Mouse (Mus musculus): ENCODE results near the gene Mettl17. TPM values are rescaled to one million over a fixed set of nuclear protein-coding genes. Genes with fewer than 3 reads are reported as not detected.

Mettl17 gene
- total RNA-seq, 2 experiments from 2014 or later, result 18.6 to 30.2 TPM

DNA sequence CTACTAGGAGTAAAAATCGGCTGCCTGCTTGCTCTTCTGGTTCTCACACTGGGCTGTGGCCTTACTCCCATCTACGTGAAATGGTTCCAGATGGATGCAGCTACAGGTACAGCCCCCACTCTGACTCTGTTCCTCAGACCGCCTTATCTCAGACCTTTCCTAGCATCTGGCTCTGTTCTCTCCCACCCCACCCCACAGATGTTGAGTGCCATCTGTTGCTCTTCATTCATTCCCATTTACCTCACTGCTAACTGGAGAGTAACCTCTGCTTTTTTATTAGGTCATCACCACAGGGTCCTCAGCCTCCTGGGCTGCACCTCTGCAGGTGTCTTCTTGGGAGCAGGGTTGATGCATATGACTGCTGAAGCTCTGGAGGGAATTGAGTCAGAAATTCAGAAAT lies 9.2 kb downstream of the Mettl17 start:
- no peak for DNase-seq
- intact Hi-C loops (cut with DNase I), result no loop called here

DNA sequence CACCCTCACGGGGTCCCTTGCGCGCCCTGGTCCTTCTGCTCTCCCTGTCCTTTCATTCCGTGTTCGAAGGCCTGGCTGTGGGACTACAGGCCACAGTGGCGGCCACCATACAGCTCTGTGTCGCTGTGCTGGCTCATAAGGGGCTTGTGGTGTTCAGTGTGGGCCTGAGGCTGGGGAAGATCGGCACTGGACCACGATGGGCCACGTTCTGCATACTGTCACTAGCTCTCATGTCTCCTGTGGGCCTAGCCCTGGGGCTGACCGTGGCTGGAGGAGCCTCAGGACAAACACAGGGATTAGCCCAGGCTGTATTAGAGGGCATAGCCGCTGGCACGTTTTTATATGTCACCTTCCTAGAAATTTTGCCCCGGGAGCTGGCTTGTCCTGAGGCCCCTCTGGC lies 10.4 kb downstream of the Mettl17 start:
- intact Hi-C loops (cut with DNase I), result no loop called here
- no peak for DNase-seq

DNA sequence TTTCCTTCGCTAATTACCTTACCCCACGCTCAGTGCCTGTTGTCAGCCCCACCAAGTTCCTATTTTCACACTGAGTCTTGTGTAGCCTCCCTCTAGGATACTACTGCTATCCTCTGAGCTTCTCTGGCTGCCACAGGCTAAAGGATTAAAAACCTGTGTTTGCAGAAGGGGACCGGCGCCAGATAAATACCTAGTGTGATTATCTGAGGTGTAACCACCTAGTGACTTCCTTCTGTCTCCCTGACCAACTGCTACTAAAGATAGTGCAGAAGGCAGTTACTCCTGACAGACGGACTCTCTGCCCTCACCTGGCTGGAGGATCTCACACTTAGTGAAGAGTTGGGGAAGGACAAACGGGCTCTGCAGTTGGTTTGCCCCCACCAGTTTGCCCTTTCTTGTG lies 11.4 kb downstream of the Mettl17 start:
- intact Hi-C loops (cut with DNase I), result no loop called here
- no peak for DNase-seq

DNA sequence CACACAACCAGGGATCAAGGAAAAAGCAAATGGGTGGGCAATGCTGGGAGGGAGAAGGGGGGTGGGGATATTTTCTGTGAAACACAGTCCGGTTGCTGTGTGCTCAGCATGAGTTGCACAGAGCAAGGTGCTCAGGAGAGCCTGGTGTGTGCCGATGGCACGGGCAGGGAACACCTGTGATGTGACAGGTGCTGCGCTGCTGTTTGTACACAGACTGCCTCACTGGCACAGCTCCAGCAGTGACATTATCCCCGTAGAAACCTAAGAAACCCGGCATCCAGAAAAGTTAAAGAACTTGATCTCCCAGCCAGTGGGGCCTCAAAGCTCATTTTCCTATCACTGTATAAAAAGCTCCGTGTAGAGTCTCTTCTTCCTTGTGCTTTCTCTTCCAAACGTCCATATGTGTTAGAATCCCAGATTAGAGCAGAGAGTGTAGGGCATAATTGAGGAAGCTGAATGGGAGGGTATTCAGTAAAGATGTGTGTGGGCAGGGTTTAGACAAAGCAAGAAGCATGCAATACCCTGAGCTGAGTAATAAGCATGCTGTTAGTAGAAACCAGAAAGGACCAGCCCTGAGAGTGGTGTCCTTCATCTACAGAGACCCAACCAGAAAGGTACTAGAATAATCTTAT lies 12.0 kb downstream of the Mettl17 start:
- DNase-seq, result no peak
- intact Hi-C loops (cut with DNase I), result no loop called here

DNA sequence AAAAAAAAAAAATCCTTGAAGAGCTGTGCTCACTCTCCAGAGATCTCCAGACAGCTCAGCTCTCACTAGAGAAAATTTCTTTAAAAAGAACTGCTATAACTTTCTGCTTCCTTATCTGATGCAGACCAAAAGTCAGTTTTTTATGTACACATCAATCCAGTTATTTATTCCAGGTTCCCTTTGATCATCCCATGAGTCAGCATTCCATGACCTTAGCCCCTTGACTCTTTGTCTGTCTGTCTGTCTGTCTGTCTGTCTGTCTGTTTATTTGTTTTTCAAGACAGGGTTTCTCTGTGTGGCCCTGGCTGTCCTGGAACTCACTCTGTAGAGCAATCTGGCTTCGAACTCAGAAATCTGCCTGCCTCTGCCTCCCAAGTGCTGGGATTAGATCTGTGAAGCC lies 14.7 kb downstream of the Mettl17 start:
- intact Hi-C loops (cut with DNase I), result no loop called here
- no peak for DNase-seq

DNA sequence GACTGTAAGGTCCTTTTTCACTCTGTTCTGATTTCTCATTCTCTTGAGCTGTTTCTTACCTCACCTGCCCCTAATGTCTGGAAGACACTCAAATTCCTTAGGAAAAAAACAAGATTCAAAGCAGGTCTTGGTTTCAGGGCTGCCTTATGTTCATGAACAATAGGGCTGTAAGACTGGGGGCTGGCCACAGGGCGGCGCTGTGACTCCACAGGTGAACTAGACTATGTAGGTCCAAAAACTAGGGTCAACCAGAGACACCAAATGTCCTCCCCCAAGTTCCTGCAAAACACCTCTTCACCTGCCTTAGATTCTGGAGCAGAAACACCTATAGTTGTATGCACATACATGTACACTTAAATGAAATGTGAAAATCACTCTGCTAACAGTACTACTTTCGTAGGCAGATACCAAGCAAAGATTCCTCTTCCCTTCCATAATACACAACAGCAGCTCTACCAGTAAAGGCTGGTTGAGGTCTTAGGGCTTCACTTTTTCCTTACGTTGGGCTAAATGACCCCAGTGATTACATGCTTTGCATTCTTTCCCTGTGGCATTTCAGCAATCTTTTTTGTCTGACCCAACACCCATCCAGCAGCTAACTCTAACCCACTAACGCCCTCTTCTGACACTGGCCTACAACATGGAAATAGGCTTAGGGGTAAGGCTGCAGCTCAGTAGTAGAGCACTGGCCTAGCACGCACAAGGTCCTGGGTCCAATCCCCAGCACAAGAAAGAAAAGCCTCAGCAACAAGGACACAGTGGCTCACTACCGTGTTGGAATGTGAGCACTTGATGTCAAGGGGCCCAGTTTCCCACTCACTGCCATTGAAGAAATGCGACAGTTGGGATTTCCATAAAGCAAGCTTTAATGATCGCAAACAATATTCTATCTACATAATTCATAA lies 18.4 kb downstream of the Mettl17 start:
- DNase-seq, result peak; percentile 88 to 92
- intact Hi-C loops (cut with DNase I), result loop anchor here (1.0 to 10.0 kb wide), 3 partner anchors 28 to 292 kb away; partner anchors contain the start of gene Supt16

DNA sequence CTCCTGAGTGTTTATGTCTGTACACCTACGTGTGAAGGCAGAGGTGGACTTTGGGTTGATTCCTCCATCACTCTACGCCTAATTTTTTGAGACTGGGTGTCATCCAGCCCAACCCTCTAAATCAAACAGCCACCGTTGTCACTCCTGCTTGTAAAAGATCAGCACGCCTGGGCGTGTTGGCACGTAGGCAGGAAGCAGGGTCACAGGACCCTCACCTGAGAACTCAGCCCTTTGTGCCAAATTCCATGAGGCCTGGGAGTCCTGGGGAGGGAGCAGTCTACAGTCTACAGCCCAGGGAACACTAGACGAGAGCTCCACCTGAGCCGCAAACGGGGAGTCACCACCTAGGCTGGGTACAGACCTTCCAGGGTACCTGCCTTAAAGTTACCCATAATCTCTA lies 19.1 kb downstream of the Mettl17 start:
- DNase-seq, result no peak
- intact Hi-C loops (cut with DNase I), result loop anchor here (10.0 kb wide), 1 partner anchor 291 kb away; the partner anchor contains the start of gene Supt16

DNA sequence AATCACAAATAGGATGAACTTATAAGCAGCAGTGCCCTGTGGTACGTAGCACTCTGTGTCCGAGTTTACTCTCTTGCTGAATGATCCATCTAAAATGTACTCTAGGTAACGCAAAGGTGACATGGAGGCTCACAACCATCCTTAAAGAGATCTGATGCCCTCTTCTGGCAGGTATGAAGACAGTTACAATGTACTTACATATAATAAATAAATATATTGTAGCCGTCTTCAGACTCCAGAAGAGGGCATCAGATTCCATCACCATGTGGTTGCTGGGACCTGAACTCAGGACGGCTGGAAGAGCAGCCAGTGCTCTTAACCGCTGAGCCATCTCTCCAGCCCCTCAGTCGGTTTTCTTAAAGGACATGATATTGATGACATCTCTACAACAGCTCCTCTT lies 20.1 kb downstream of the Mettl17 start:
- intact Hi-C loops (cut with DNase I), result loop anchor here (10.0 kb wide), 1 partner anchor 290 kb away; the partner anchor contains the start of gene Supt16

DNA sequence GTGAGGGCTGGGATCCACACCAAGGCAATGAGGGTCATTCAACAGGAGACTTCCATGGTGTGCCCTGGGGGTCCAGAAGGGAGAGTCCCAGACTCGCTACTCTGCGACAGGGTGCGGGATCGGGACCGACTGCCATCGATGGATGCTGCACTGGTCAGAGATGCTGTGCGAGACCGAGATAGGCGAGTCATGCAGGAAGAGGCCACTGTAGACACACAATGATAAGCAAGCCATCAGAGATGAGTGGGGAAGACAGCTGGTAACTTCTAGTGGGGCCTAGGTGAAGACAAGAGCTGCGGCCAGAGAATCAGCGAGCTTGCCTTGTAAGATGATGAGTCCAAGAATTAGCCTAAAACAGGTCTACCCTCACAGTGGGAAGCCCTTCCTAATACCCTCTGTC lies 21.5 kb downstream of the Mettl17 start:
- intact Hi-C loops (cut with DNase I), result loop anchor here (10.0 kb wide), 1 partner anchor 289 kb away; the partner anchor contains the start of gene Supt16
- DNase-seq, result no peak

More for the DNA sequence above, 20.1 kb downstream of the Mettl17 start:
- no peak for DNase-seq

DNA sequence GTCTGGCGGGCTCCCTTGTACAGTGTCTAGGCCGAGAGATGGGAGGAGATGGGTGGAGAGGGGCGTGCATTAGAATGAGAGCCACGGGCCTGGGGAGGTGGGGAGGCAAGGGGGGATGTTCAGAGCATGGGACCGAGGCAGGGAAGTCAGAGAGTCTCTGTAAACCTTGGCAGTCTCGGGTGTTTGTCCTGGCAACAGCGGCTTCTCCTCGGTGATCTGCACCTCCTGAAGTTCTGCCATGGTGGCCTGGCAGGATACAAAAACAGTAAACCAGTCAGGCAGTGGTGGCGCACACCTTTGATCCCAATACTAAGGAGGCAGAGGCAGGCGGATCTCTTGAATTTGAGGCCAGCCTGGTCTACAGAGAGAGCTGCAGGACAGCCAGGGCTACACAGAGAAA lies 26.7 kb downstream of the Mettl17 start:
- intact Hi-C loops (cut with DNase I), result no loop called here
- DNase-seq, result no peak

DNA sequence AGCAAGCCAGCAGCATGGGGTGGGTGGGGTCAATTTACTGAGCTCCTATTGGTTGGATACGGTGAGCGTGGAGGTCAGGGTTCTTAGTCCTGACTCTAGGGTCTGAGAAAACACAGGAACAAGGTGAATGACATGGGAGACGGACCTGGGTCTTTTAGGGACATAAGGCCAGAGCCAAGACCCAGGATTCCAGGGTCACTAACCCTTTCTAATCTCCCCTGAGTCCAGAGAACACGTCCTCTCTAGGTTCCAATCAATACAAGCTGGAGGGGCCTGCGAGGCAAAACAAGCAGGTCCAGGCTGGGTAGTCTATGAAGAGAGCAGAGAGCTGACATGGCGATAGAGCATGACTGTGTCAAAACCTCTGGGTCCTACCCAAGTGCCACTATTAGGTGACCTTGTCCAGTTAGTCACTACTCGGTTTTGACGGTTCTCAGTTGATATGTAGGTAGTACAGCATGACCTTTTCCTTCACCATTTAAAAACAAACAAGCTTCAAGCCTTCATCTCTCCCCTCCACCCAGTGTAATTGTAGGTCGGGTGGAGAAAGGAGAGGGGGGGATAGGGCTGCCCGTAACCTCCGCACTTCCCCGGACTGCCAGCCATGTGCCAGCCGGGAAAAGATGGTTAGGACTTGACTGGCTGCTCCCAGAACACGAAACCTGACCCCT lies 27.9 kb downstream of the Mettl17 start:
- peak in 1 of 2 experiments; percentile 34 for DNase-seq
- intact Hi-C loops (cut with DNase I), result no loop called here

DNA sequence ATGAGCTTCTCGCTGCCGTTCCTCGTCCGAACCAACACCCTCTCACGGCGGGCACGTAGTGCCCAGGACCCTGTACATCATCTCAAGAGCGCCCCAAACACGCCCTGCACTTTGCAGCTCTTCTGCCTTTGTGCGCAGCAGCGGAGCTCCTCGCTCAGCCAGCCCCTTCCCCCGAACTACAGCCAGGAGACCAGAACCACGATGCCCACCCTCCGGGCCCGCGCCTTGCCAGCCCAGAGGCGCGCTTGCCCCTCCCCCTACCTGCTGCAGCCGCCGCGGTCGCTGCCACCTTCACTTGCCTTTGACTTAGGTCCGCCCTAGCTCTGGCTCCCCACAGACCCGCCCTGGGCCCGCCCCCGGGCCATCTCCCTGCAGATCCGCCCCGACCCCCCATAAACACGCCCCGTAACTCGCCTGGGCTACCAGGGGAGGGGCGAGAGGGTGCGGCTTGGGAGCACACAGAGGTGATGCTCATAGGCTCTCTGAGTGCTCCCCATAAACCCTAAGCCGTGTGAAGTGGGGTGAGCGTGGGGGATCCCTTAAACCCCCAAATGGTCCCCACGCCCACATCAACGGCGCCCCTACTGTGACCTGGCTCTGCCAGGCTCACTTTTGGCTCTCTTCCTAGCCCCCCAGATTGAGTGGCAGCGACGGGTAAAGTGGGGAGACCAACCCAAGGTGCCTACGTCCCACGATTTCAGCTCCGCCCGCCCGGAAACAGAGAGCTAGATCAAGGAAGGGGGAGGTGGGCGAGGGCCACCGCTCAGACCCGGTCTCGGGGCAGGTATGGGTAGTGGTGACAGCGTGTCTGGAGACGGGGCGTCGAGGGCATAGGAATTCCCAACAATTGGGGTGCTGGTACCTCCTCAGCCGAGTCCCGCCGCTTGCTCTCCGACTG lies 28.7 kb downstream of the Mettl17 start:
- intact Hi-C loops (cut with DNase I), result no loop called here
- peak; percentile 89 to 91 for DNase-seq

DNA sequence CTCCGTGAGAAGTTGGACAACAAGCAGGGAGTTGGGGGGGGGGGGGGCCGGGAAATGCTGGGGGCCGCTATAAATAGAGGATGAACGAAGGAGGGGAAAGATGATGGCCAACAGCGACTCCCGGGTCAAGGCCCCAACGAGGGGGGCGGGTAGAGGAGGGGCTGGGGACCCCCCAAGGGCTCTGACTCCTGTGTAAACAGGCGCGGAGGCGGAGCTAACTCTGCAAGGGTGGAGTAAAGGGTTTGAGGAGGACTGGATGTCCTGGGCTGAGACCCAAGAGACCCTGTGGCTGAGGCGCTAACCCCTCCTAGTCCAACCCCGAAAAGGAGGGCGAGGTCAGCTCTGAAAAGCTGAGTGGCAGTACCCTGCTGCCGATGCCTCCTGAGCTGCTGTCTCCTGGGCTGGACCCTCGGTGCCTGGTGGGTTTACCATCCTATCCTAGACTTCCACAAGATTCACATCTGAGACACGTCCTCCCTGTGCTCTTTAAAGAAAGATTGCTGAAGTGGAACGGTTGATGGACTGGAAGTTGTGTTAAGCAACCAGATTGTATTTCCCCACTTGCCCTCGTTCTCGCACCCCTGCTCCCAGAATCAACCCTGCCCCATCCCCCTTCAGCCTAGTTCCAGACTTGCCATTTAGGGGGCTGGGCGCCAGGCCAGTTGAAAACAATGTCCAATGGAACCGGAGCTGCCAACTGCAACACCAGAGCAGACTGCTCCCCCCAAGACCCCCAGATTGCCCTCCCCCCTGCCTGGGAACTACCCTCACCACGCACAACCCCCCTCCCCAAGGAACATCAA lies 29.5 kb downstream of the Mettl17 start, which contains the start of gene Ndrg2:
Ndrg2 (minus strand) TSS at position 199 of the 803 bp plus-strand sequence.
- intact Hi-C loops (cut with DNase I), result no loop called here
- DNase-seq, result peak; percentile 87 to 89

DNA sequence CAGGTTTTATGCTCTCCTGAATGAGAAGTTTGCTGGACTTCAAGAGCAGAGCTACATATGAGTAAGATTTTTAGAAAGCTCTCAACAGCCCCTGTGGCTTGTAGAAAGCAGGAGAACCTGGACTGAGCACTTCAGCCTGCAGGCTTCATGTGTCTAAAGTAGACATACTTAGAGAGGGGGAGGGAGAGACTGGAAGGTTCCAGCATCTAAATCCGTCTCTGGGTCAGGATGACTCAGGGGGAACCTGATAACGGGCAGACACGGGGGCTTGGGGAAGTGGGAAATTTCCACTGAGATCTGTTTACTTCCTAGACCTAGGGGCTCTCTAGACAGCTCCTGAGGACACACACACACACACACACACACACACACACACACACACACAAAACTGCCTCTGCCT lies 30.4 kb downstream of the Mettl17 start:
- intact Hi-C loops (cut with DNase I), result no loop called here
- no peak for DNase-seq

DNA sequence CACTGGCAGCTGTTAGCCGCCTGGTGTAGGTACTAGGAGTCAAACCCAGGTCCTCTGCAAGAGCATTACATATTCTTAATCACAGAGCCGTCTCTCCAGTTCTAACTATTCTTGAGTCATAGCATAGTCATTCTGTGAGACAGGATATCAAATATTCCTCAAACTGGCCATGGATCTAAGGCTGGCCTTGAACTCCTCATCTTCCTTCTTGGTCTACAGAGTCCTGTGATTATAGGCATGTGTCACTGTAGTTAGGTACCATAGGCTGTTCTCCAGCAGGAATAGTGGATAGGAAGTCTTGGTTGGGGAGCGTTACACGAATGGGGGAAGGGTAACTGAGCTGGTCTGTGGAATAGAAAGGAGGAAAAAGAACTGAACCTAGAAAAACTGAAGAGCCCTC lies 31.9 kb downstream of the Mettl17 start:
- intact Hi-C loops (cut with DNase I), result no loop called here
- DNase-seq, result no peak

DNA sequence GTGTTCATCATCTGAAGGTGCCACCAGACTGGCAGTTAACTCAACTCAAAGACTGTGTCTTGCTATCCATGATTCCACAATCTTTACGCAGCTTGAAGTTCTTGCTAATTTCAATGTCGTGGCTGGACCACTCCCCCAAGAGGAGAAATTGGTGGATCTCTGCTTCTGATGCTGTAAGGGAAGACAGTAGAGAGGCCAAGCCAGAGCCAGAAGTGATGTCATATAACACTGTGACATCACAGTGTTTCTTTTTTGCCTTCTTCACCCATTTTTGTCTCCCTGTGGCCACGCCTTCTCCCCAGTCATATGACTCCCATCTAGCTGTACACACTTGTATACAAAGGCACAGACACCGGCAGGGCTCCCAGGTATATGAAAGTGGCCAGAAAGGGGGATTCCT lies 33.5 kb downstream of the Mettl17 start, which contains the start of gene Tppp2:
Tppp2 (plus strand) TSS at position 301 of the 400 bp plus-strand sequence.
- no peak for DNase-seq
- intact Hi-C loops (cut with DNase I), result no loop called here

DNA sequence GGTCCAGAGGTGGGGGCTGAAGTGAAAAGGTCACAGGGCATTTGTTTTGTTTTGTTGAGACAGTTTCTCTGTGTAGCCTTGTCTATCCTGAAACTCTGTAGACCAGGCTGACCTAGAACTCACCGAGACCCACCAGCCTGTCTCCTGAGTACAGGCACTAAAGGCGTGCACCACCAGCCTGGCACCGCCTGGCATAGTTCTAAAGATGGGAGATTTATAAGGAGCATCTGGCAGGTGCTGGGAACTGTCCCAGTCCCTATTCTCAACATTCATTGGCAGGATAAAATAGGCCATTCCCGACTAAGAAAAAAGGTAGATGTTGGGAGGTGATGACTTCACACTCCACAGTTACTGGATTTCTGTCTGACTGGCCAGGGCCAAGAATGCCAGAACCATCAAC lies 34.3 kb downstream of the Mettl17 start:
- intact Hi-C loops (cut with DNase I), result no loop called here

DNA sequence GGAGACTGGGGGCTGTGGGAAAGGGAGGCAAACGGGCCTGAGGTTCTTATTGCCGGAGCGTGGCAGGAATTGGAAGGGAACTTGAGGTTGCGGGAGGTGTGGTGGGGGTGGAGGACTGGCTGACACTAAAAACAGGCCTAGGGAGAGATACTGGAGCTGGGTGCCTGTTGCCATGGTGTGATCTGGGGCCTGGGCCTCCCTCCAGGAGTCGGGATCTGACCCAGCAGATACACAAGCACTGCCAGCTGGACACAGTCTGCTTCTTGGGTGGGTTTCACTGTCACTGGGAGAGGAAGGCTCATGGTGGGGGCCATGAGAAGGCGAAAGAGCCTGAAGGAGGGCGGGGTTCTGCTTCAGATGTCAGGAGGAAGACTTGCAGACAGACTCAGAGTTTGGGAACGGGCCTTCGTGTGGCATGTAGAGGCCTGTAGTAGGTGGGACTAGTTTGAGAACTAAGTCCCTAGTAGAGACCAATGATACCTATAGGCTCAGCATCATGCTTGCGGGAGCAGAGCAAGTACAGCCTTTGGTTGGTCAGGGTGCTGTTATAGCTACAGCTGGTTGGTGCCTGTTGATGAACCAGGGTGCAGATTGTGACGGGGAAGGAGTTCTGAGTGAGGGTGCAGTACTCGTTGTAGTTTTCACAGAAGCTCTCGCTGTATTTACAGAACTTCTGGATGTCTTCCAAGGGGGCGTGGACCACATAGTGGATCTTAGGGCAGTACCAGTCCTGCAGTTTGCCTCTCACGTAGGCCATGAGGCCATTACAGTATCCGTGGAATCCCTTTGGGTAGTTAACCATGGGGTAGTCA lies 37.3 kb downstream of the Mettl17 start:
- intact Hi-C loops (cut with DNase I), result no loop called here
- DNase-seq, result peak; percentile 73 to 74

More for the DNA sequence above, 34.3 kb downstream of the Mettl17 start:
- DNase-seq, result no peak

Measured in heart, postnatal 14 days (tissue).